27 mouse cellular contexts compared by ENCODE assay signal in the genomic region with DNA sequence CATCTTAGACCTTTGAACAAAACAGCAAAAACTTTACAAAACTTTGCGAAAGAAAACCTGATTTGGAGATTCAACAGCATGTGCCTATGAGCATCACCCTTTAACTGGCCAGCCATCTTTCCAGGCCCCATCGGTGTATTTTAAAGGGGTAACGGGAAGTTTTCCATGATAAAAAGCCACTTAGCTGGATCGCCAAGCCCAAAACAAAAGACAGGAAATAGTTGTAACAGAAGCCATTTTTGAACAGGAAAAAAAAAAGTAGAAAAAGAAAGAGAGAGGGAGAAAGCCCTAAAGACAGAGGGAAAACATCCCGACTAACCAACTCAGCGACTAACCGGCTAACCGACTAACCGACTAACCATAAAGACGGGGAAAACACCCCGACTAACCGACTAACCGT.
DNase-seq lines count a peak whose midpoint lies in the region; ATAC-seq and TF ChIP-seq lines count a peak whose summit lies in the region.
"Had no signal": no experiment of that assay in that cellular context is flagged by ENCODE, and none has a peak within 500 bp of the region (broad histone marks: within the 10 kb centered on the region; RNA-seq: fewer than 3 reads in every experiment).

No protein-coding gene starts in this region.

- intact Hi-C loops in left cerebral cortex, postnatal 10 days (cut with DNase I), result loop anchor here (10.0 kb wide), 1 partner anchor 111 kb away; no protein-coding TSS in a partner anchor

- TF ChIP-seq EP300 in stomach, postnatal 0 days (optimal IDR thresholded peaks at IDR 0.05), result no peak

- H3K36me3 ChIP-seq in intestine, embryonic 14.5 days (ENCODE audit: control insufficient read depth, insufficient read depth, low read length), result no peaks in the 10 kb centered on the region
- H3K36me3 ChIP-seq in intestine, postnatal 0 days (ENCODE audit: control insufficient read depth, insufficient read depth), result no peaks in the 10 kb centered on the region
- H3K36me3 ChIP-seq in embryonic facial prominence, embryonic 10.5 days (replicated peaks), result no peaks in the 10 kb centered on the region
- no peaks in the 10 kb centered on the region for H3K36me3 ChIP-seq in stomach, postnatal 0 days (ENCODE audit: control insufficient read depth, insufficient read depth, low read length)
- H3K36me3 ChIP-seq: embryonic facial prominence, embryonic 12.5 days; forebrain, embryonic 15.5 days; G1E had no signal

- no peak overlapping the region for H3K27ac ChIP-seq in intestine, embryonic 14.5 days (ENCODE audit: low read depth)
- H3K27ac ChIP-seq in intestine, postnatal 0 days (ENCODE audit: low read depth, low read length), result no peak overlapping the region
- H3K27ac ChIP-seq in embryonic facial prominence, embryonic 10.5 days (replicated peaks), result no peak overlapping the region
- no peak overlapping the region for H3K27ac ChIP-seq in stomach, postnatal 0 days (replicated peaks)
- H3K27ac ChIP-seq: embryonic facial prominence, embryonic 12.5 days; forebrain, embryonic 13.5 days; forebrain, embryonic 15.5 days had no signal

- 82% methylated on average over 13 of the region's 13 CpGs for WGBS in intestine, embryonic 14.5 days
- WGBS in intestine, postnatal 0 days, result 84% methylated on average over 13 of the region's 13 CpGs
- WGBS in embryonic facial prominence, embryonic 10.5 days, result 87% methylated on average over 13 of the region's 13 CpGs
- 89% methylated on average over 13 of the region's 13 CpGs for WGBS in stomach, postnatal 0 days

- H3K4me3 ChIP-seq in intestine, embryonic 14.5 days (ENCODE audit: low read depth, low read length), result no peak overlapping the region
- no peak overlapping the region for H3K4me3 ChIP-seq in intestine, postnatal 0 days (ENCODE audit: low read depth, low read length)
- no peak overlapping the region for H3K4me3 ChIP-seq in embryonic facial prominence, embryonic 10.5 days
- no peak overlapping the region for H3K4me3 ChIP-seq in stomach, postnatal 0 days (ENCODE audit: low read depth, low read length)
- H3K4me3 ChIP-seq: embryonic facial prominence, embryonic 12.5 days; forebrain, embryonic 13.5 days; forebrain, embryonic 15.5 days had no signal

- H3K4me2 ChIP-seq in intestine, embryonic 14.5 days (ENCODE audit: low read length), result no peak overlapping the region
- no peak overlapping the region for H3K4me2 ChIP-seq in intestine, postnatal 0 days (replicated peaks; ENCODE audit: low read depth)
- no peak overlapping the region for H3K4me2 ChIP-seq in stomach, postnatal 0 days (replicated peaks; ENCODE audit: low read depth)
- H3K4me2 ChIP-seq: embryonic facial prominence, embryonic 12.5 days; forebrain, embryonic 13.5 days; forebrain, embryonic 15.5 days had no signal

- H3K27me3 ChIP-seq in intestine, embryonic 14.5 days (replicated peaks; ENCODE audit: control insufficient read depth, insufficient read depth, low read length), result no peaks in the 10 kb centered on the region
- H3K27me3 ChIP-seq in intestine, postnatal 0 days (replicated peaks; ENCODE audit: control insufficient read depth, insufficient read depth, low read length), result no peaks in the 10 kb centered on the region
- peaks cover 14% of the 10 kb centered on the region; the same call in 1 of the 2 replicates for H3K27me3 ChIP-seq in embryonic facial prominence, embryonic 10.5 days (replicated peaks; ENCODE audit: low read depth, poor library complexity, severe bottlenecking)
- no peaks in the 10 kb centered on the region for H3K27me3 ChIP-seq in stomach, postnatal 0 days (ENCODE audit: control insufficient read depth, insufficient read depth, low read length)
- H3K27me3 ChIP-seq: CH12.LX; embryonic facial prominence, embryonic 12.5 days; forebrain, embryonic 13.5 days; forebrain, embryonic 15.5 days; Patski had no signal

- TF ChIP-seq CTCF in intestine, postnatal 0 days (IDR thresholded peaks at IDR 0.05; ENCODE audit: low read depth), result no peak
- no peak for TF ChIP-seq CTCF in stomach, postnatal 0 days (IDR thresholded peaks at IDR 0.05; ENCODE audit: low read depth)

- peak; percentile 41 for DNase-seq in intestine, embryonic 14.5 days (ENCODE audit: low spot score)
- DNase-seq in R1 (ENCODE audit: low read depth, low spot score), result peak; percentile 88
- peak; percentile 3 for DNase-seq in embryonic facial prominence, embryonic 10.5 days (ENCODE audit: low spot score)
- peak; percentile 4 for DNase-seq in stomach, postnatal 0 days (ENCODE audit: low spot score)
- DNase-seq in left cerebral cortex, postnatal 10 days (ENCODE audit: extremely low spot score in 1 of 2, low spot score in 2 of 2), result no peak
- no peak for DNase-seq in lung, adult 18-20 months
- no peak for DNase-seq in cerebellum, postnatal 25 days
- DNase-seq: adrenal gland, adult 8-10 months; adrenal gland, postnatal 14 days; adrenal gland, postnatal 36 days; B cell, adult 2 months; cerebellum, adult 11-12 months; cerebellum, adult 2 months; cerebellum, adult 9-10 months; cerebellum, postnatal 10 days; cerebellum, postnatal 36 days; embryo, embryonic 11 days; forebrain, postnatal 0 days had no signal

- ATAC-seq in intestine, embryonic 14.5 days (replicated peaks; ENCODE audit: low FRiP score, low TSS enrichment, low read depth), result no peak
- ATAC-seq in intestine, postnatal 0 days, result no peak
- ATAC-seq in stomach, postnatal 0 days (ENCODE audit: low FRiP score, low TSS enrichment), result no peak
- ATAC-seq: activated CD4-positive, CD25-positive, alpha-beta regulatory T cell, adult 4 months; CD4-positive, CD25-positive, alpha-beta regulatory T cell, adult 4 months; forebrain, embryonic 13.5 days; forebrain, embryonic 15.5 days; forebrain, postnatal 0 days; Patski had no signal

- no peaks in the 10 kb centered on the region for H3K9me3 ChIP-seq in intestine, embryonic 14.5 days (ENCODE audit: control insufficient read depth, low read length)
- no peaks in the 10 kb centered on the region for H3K9me3 ChIP-seq in intestine, postnatal 0 days (ENCODE audit: control insufficient read depth)
- H3K9me3 ChIP-seq in embryonic facial prominence, embryonic 10.5 days, result no peaks in the 10 kb centered on the region
- no peaks in the 10 kb centered on the region for H3K9me3 ChIP-seq in stomach, postnatal 0 days (ENCODE audit: control insufficient read depth, low read length)
- H3K9me3 ChIP-seq: embryonic facial prominence, embryonic 12.5 days; forebrain, embryonic 13.5 days; forebrain, embryonic 15.5 days; G1E had no signal

- peaks cover 18% of the 10 kb centered on the region for H3K4me1 ChIP-seq in intestine, embryonic 14.5 days (replicated peaks; ENCODE audit: control insufficient read depth, insufficient read depth, low read length)
- H3K4me1 ChIP-seq in intestine, postnatal 0 days (replicated peaks; ENCODE audit: control insufficient read depth, insufficient read depth, low read length), result no peaks in the 10 kb centered on the region
- peaks cover 52% of the 10 kb centered on the region for H3K4me1 ChIP-seq in embryonic facial prominence, embryonic 10.5 days
- no peaks in the 10 kb centered on the region for H3K4me1 ChIP-seq in stomach, postnatal 0 days (replicated peaks; ENCODE audit: control insufficient read depth, insufficient read depth)

- H3K9ac ChIP-seq in intestine, embryonic 14.5 days (ENCODE audit: low read length), result no peak overlapping the region
- no peak overlapping the region for H3K9ac ChIP-seq in intestine, postnatal 0 days (ENCODE audit: low read depth, low read length)
- H3K9ac ChIP-seq in stomach, postnatal 0 days (ENCODE audit: low read length), result no peak overlapping the region
- H3K9ac ChIP-seq: embryonic facial prominence, embryonic 12.5 days; forebrain, embryonic 13.5 days; forebrain, embryonic 15.5 days; forebrain, postnatal 0 days had no signal

Comparison
In these comparisons a context has a peak if more than half of its experiments do, and no peak if none do; other contexts are left out.
1. DNase-seq: peak in intestine, embryonic 14.5 days (single experiment), R1 (single experiment), embryonic facial prominence, embryonic 10.5 days (single experiment) and stomach, postnatal 0 days (single experiment); none in left cerebral cortex, postnatal 10 days (0 of 2), lung, adult 18-20 months (0 of 2) and cerebellum, postnatal 25 days (0 of 2).